Mouse (Mus musculus) CH12.LX (cell line): ENCODE measurements at regions not wholly inside any gene's neighbourhood (a gene's known extent, or its start where the extent isn't known, plus 50 kb on each side); places are given as distances from the start of the nearest gene placed in this dataset.

ENCODE experiments used
- DNase-seq: peaks from one replicate; pipeline ENCODE4 v3.0.0-alpha.2; 2013; ENCODE audit errors: extremely low read depth
- H3K27ac ChIP-seq: 2 replicates; pipeline ENCODE4 v1.5.1; 2012; ENCODE audit warnings: low read depth, mild to moderate bottlenecking, control low read depth, moderate library complexity; ENCODE audit not compliant: insufficient read depth
- H3K27me3 ChIP-seq: replicated peaks from 2 replicates; pipeline ENCODE3; 2012; ENCODE audit warnings: inconsistent platforms
- H3K36me3 ChIP-seq, 2 experiments: replicated peaks in 1 of 2; 2 replicates each; pipeline versions ENCODE3 to v1.6.1; 2012; ENCODE audit warnings: inconsistent platforms in 1 of 2, low read length in 1 of 2, mild to moderate bottlenecking in 1 of 2, mixed read lengths in 1 of 2, moderate library complexity in 1 of 2; ENCODE audit not compliant: control insufficient read depth in 1 of 2, insufficient read depth in 1 of 2
- H3K4me1 ChIP-seq, 2 experiments: 2 replicates each; pipeline ENCODE4 v1.6.1; 2012; ENCODE audit warnings: inconsistent platforms in 1 of 2, moderate library complexity in 1 of 2; ENCODE audit not compliant: insufficient read depth in 2 of 2, control insufficient read depth in 1 of 2
- H3K4me2 ChIP-seq: 2 replicates; pipeline ENCODE4 v1.6.1; 2012; ENCODE audit warnings: low read depth, mild to moderate bottlenecking, control low read depth; ENCODE audit not compliant: poor library complexity, insufficient read depth, severe bottlenecking
- H3K4me3 ChIP-seq, 3 experiments: fragments of 150-350 bp in 1 of 3; sonication (generic) in 1 of 3; replicated peaks in 1 of 3; 2 replicates each; pipeline versions ENCODE3 to v1.5.1; 2011 to 2012; ENCODE audit warnings: low read depth in 2 of 3, low read length in 2 of 3, mild to moderate bottlenecking in 2 of 3, moderate library complexity in 2 of 3, control low read depth in 1 of 3, improper control_type of control experiment in 1 of 3, inconsistent platforms in 1 of 3, mixed read lengths in 1 of 3; ENCODE audit not compliant: poor library complexity in 1 of 3
- H3K79me2 ChIP-seq: replicated peaks from 2 replicates; pipeline ENCODE4 v1.6.1; 2012; ENCODE audit warnings: mild to moderate bottlenecking, moderate library complexity; ENCODE audit not compliant: control insufficient read depth, poor library complexity, insufficient read depth, severe bottlenecking; ENCODE audit errors: extremely low read depth
- H3K9ac ChIP-seq: 2 replicates; pipeline ENCODE4 v1.6.1; 2012; ENCODE audit warnings: low read depth, mild to moderate bottlenecking, control low read depth, moderate library complexity; ENCODE audit not compliant: insufficient read depth
- H3K9me3 ChIP-seq: replicated peaks from 2 replicates; pipeline ENCODE3; 2012; ENCODE audit warnings: low read length, inconsistent platforms, mixed read lengths
- BHLHE40 ChIP-seq: IDR thresholded peaks from 2 replicates; pipeline ENCODE4 v1.6.1; 2011; ENCODE audit warnings: mild to moderate bottlenecking, low read depth, low read length, improper control_type of control experiment
- CHD1 ChIP-seq: IDR thresholded peaks from 2 replicates; pipeline ENCODE4 v1.6.1; 2012; ENCODE audit warnings: low read depth, low read length, improper control_type of control experiment, inconsistent platforms
- CTCF ChIP-seq, 2 experiments: IDR thresholded peaks in 1 of 2; conservative IDR thresholded peaks in 1 of 2; 2 replicates each; pipeline ENCODE4 v1.5.1; 2011 to 2012; ENCODE audit warnings: low read depth in 2 of 2, low read length in 2 of 2, improper control_type of control experiment in 1 of 2, inconsistent platforms in 1 of 2, mild to moderate bottlenecking in 1 of 2, moderate library complexity in 1 of 2
- ELF1 ChIP-seq: IDR thresholded peaks from 2 replicates; pipeline ENCODE4 v1.6.1; 2014; ENCODE audit warnings: low read depth, mild to moderate bottlenecking, inconsistent platforms, low read length, improper control_type of control experiment
- EP300 ChIP-seq: IDR thresholded peaks from 2 replicates; pipeline ENCODE4 v1.6.1; 2011; ENCODE audit warnings: low read length, improper control_type of control experiment
- ETS1 ChIP-seq: conservative IDR thresholded peaks from 2 replicates; pipeline ENCODE4 v1.6.1; 2012; ENCODE audit warnings: low read depth, mild to moderate bottlenecking, inconsistent platforms, low read length, improper control_type of control experiment, moderate library complexity
- GABPA ChIP-seq: IDR thresholded peaks from 2 replicates; pipeline ENCODE4 v1.6.1; 2012; ENCODE audit warnings: low read depth, low read length, improper control_type of control experiment, inconsistent platforms; ENCODE audit not compliant: insufficient replicate concordance
- JUND ChIP-seq: conservative IDR thresholded peaks from 2 replicates; pipeline ENCODE4 v1.6.1; 2011; ENCODE audit warnings: low read depth, low read length, improper control_type of control experiment
- KAT2A ChIP-seq: IDR thresholded peaks from 2 replicates; pipeline ENCODE4 v1.6.1; 2012; ENCODE audit warnings: low read length, improper control_type of control experiment, inconsistent platforms; ENCODE audit not compliant: insufficient replicate concordance
- MAX ChIP-seq: IDR thresholded peaks from 2 replicates; pipeline ENCODE4 v1.6.1; 2011; ENCODE audit warnings: low read length, improper control_type of control experiment
- NELFE ChIP-seq: IDR thresholded peaks from 2 replicates; pipeline ENCODE4 v1.6.1; 2011; ENCODE audit warnings: low read depth, low read length, improper control_type of control experiment
- NRF1 ChIP-seq: IDR thresholded peaks from 2 replicates; pipeline ENCODE4 v1.6.1; 2014; ENCODE audit warnings: low read depth, mild to moderate bottlenecking, inconsistent platforms, low read length, improper control_type of control experiment, moderate library complexity
- PAX5 ChIP-seq: IDR thresholded peaks from 2 replicates; pipeline ENCODE4 v1.6.1; 2012; ENCODE audit warnings: low read length, inconsistent platforms, mixed read lengths
- RAD21 ChIP-seq: IDR thresholded peaks from 2 replicates; pipeline ENCODE4 v1.6.1; 2011; ENCODE audit warnings: low read depth, mild to moderate bottlenecking, low read length, improper control_type of control experiment, moderate library complexity
- RCOR1 ChIP-seq: conservative IDR thresholded peaks from 2 replicates; pipeline ENCODE4 v1.6.1; 2012; ENCODE audit warnings: low read depth, mild to moderate bottlenecking, inconsistent platforms, low read length, improper control_type of control experiment
- SIN3A ChIP-seq: IDR thresholded peaks from 2 replicates; pipeline ENCODE4 v1.6.1; 2012; ENCODE audit warnings: low read length, improper control_type of control experiment, inconsistent platforms
- SMC3 ChIP-seq: IDR thresholded peaks from 2 replicates; pipeline ENCODE4 v1.6.1; 2011; ENCODE audit warnings: low read depth, low read length, improper control_type of control experiment
- TBP ChIP-seq: conservative IDR thresholded peaks from 2 replicates; pipeline ENCODE4 v1.6.1; 2011; ENCODE audit warnings: low read depth, low read length, improper control_type of control experiment
- TCF12 ChIP-seq: IDR thresholded peaks from 2 replicates; pipeline ENCODE4 v1.6.1; 2014; ENCODE audit warnings: low read depth, mild to moderate bottlenecking, inconsistent platforms, low read length, improper control_type of control experiment
- dilution Hi-C: fragments of 300-500 bp; cut with MboI; formaldehyde crosslinking; loops from 2 replicates; pipeline ENCODE4 v1.14.3; 2020; ENCODE audit warnings: low sequenced_read_pairs; ENCODE audit not compliant: extremely low pct_unique_long_range_greater_than_20kb, extremely low pct_ligation_motif_present
- in situ Hi-C: fragments of 300-500 bp; cut with MboI; formaldehyde crosslinking; loops from 3 replicates; pipeline ENCODE4 v1.14.3; 2019; ENCODE audit warnings: low sequenced_read_pairs, low pct_ligation_motif_present, low pct_unique_long_range_greater_than_20kb, mixed read lengths

GRCm38 (mm10) chr9:69814432-69814831, 53.7 kb upstream of the Foxb1 start:
- Histone ChIP-seq H3K27me3 (no peaks in the 10 kb centered on the region), H3K27ac (no peak overlapping the region), H3K9ac (no peak overlapping the region), H3K9me3 (peaks cover 2% of the 10 kb centered on the region), H3K4me2 (no peak overlapping the region), H3K79me2 (no peaks in the 10 kb centered on the region), H3K36me3 (no peaks in the 10 kb centered on the region), H3K4me3 (no peak overlapping the region), H3K4me1 (peaks cover 0 to 19% of the 10 kb centered on the region in 2 experiments; a peak in 2 of 4 replicates)
- DNase-seq = no peak
- peak; percentile 69 for TF ChIP-seq SMC3
- TF ChIP-seq SIN3A = no peak
- peak in 1 of 2 experiments; percentile 61; a peak in 2 of 4 replicates for TF ChIP-seq CTCF (conservative IDR thresholded peaks at IDR 0.05 in 1 of 2, IDR thresholded peaks at IDR 0.05 in 1 of 2; ENCODE audit: low read depth in 2 of 2, low read length in 2 of 2)
- peak; percentile 67 for TF ChIP-seq RAD21
- dilution Hi-C loops (no loop called here), in situ Hi-C loops (no loop called here)

- in situ Hi-C loops (no loop called here), dilution Hi-C loops (no loop called here)
- no peak overlapping the region for H3K4me3 ChIP-seq
- H3K4me2 ChIP-seq = no peak overlapping the region
- H3K9me3 ChIP-seq = no peaks in the 10 kb centered on the region
- H3K79me2 ChIP-seq = no peaks in the 10 kb centered on the region
- no peak overlapping the region for H3K9ac ChIP-seq
- H3K4me1 ChIP-seq = peaks cover 11 to 14% of the 10 kb centered on the region in 2 experiments
- H3K27ac ChIP-seq = no peak overlapping the region
- no peaks in the 10 kb centered on the region for H3K36me3 ChIP-seq
- DNase-seq = no peak
- H3K27me3 ChIP-seq = no peaks in the 10 kb centered on the region
- TF ChIP-seq EP300 = no peak
- no peak for TF ChIP-seq RAD21
- TF ChIP-seq KAT2A = no peak
- TF ChIP-seq TBP = peak; percentile 93
- no peak for TF ChIP-seq NRF1
- no peak for TF ChIP-seq PAX5
- TF ChIP-seq ETS1 = no peak
- TF ChIP-seq BHLHE40 = peak; percentile 24; the same call in 1 of the 2 replicates
- TF ChIP-seq CHD1 = no peak
- TF ChIP-seq NELFE = no peak
- no peak for TF ChIP-seq CTCF (conservative IDR thresholded peaks at IDR 0.05 in 1 of 2, IDR thresholded peaks at IDR 0.05 in 1 of 2; ENCODE audit: low read depth in 2 of 2, low read length in 2 of 2)
- no peak for TF ChIP-seq JUND
- TF ChIP-seq RCOR1 = no peak
- no peak for TF ChIP-seq MAX
- no peak for TF ChIP-seq GABPA
- TF ChIP-seq TCF12 = no peak
- TF ChIP-seq ELF1 = peak; percentile 33; the same call in 1 of the 2 replicates
- TF ChIP-seq, all 38 proteins: peak for 3
Measured at GRCm38 (mm10) chr9:69823179-69823966, 62.6 kb upstream of the Foxb1 start.
